Mouse (Mus musculus) hindbrain, embryonic 12.5 days (tissue): ENCODE data around the gene Fanci. TPM values are rescaled to one million over a fixed set of nuclear protein-coding genes. Genes with fewer than 3 reads are reported as not detected.

Source experiments
- ATAC-seq: fragments of 200-750 bp; cut with Nextera tagmentation; 2 replicates; pipeline ENCODE4 v1.8.0; 2017; ENCODE audit warnings: moderate TSS enrichment; ENCODE audit not compliant: low FRiP score
- H3K27ac ChIP-seq: fragments of 300-500 bp; sonication (generic); 2 replicates; pipeline ENCODE4 v1.5.1; 2016; ENCODE audit warnings: mild to moderate bottlenecking
- H3K27me3 ChIP-seq: fragments of 300-500 bp; sonication (generic); 2 replicates; pipeline ENCODE4 v1.6.1; 2016; ENCODE audit warnings: mild to moderate bottlenecking
- H3K36me3 ChIP-seq: fragments of 300-500 bp; sonication (generic); 2 replicates; pipeline ENCODE4 v1.6.1; 2016; ENCODE audit warnings: mild to moderate bottlenecking
- H3K4me1 ChIP-seq: fragments of 300-500 bp; sonication (generic); 2 replicates; pipeline ENCODE4 v1.6.1; 2016
- H3K4me2 ChIP-seq: fragments of 300-500 bp; sonication (generic); replicated peaks from 2 replicates; pipeline ENCODE4 v1.6.1; 2016; ENCODE audit warnings: mild to moderate bottlenecking
- H3K4me3 ChIP-seq: fragments of 300-500 bp; sonication (generic); 2 replicates; pipeline ENCODE4 v1.5.1; 2016; ENCODE audit warnings: mild to moderate bottlenecking
- H3K9ac ChIP-seq: fragments of 300-500 bp; sonication (generic); 2 replicates; pipeline ENCODE4 v1.6.1; 2016; ENCODE audit warnings: mild to moderate bottlenecking, moderate library complexity
- H3K9me3 ChIP-seq: fragments of 300-500 bp; sonication (generic); replicated peaks from 2 replicates; pipeline ENCODE4 v1.6.1; 2016; ENCODE audit warnings: mild to moderate bottlenecking
- WGBS: fragments of 180-500 bp; shearing (Covaris S2); methylation state at CpG from one replicate; pipeline ENCODE4 v1.1.7; 2016; 5-methylcytosine and 5-hydroxymethylcytosine counted together
- polyA plus RNA-seq: library from polyadenylated mRNA; unstranded; fragments of >200 nt; fragmentation: Nextera tagmentation; extraction: Ambion mirVana; gene quantifications from 2 replicates; pipeline ENCODE4 v1.2.1, GENCODE M21; 2016

Fanci gene
- polyA plus RNA-seq = 10.0 and 11.2 TPM in 2 replicates

DNA sequence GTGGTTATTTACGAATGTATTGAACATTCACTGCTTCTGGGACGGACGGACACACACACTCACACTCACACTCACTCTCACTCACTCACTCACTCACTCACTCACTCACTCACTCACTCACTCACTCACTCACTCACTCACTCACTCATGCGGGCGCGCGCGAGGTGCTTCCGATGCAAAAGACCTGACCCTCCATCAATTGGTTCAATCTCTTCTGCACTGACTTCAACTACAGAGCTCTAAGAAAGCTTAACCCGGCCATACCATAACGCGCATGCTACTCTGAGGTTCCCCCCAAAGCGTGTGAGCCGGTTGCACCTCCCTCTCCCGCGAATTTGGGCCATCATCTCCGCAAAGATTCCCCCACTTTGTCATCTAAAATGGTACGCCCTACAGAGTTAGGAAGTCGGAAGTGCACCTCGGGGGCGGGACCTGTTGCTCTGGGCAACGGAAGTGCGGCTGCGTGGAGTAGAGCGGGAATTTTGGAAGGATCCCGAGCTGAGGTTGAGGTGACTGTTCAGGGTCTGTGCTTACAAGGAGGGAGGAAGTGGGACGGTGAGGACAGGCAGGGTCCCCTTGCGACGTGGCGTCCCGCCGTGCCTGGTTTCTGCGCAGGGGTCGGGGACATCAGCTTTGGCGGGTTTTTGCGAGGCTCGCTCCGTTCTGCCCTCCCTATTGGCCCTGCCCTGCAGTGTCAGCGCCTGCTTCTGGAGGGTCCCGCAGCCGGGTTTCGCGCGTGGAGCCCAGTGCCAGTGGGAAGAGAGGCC, at the start of gene Fanci:
Gene Fanci, plus strand, starts transcription at position 47 of the 767 bp plus-strand sequence.
- Histone ChIP-seq H3K9ac (peak within 1 kb of the TSS; percentile 62), H3K27me3 (no peaks in the 10 kb centered on the region), H3K27ac (peak within 1 kb of the TSS; percentile 78), H3K4me1 (peaks cover 22% of the 10 kb centered on the region), H3K4me2 (peak within 1 kb of the TSS; percentile 95), H3K36me3 (no peaks in the 10 kb centered on the region), H3K4me3 (peak within 1 kb of the TSS; percentile 65), H3K9me3 (no peaks in the 10 kb centered on the region)
- peak; percentile 85 for ATAC-seq
- under 1% methylated on average over 44 of the region's 44 CpGs for WGBS

GRCm38 (mm10) chr7:79345902-79346301, 45.8 kb upstream of the Fanci start:
- Histone ChIP-seq H3K4me2 (no peak overlapping the region), H3K4me1 (no peaks in the 10 kb centered on the region; the same call in 1 of the 2 replicates), H3K9me3 (no peaks in the 10 kb centered on the region), H3K4me3 (no peak overlapping the region), H3K9ac (no peak overlapping the region), H3K36me3 (peaks cover 39% of the 10 kb centered on the region), H3K27ac (no peak overlapping the region), H3K27me3 (no peaks in the 10 kb centered on the region)
- WGBS = 60% methylated on average over 4 of the region's 4 CpGs
- ATAC-seq = no peak

DNA sequence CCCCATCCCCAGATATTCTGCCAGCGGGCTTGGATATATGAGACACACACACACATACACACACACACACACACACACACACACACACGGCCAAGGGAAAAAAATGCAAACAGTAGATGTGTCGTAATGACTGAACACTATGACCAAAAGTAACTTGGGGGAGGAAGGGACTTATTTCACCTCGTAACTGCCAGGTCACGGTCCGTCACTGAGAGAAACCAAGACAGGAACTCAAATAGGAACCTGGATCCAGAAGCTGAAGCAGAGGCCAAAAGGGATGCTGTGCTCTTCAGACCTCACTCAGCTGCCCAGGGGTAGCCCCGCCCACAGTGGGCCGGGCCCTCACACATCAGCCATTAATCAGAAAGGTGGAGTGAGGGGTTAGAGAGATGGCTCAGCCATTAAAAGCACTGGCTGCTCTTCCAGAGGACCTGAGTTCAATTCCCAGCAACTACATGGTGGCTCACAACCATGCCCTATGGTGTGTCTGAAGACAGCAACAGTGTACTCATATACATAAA, 45.1 kb upstream of the Fanci start:
- Histone ChIP-seq H3K4me2 (no peak overlapping the region), H3K27ac (no peak overlapping the region), H3K9ac (no peak overlapping the region), H3K4me1 (no peaks in the 10 kb centered on the region; the same call in 1 of the 2 replicates), H3K27me3 (no peaks in the 10 kb centered on the region), H3K36me3 (peaks cover 47% of the 10 kb centered on the region), H3K9me3 (no peaks in the 10 kb centered on the region), H3K4me3 (no peak overlapping the region)
- WGBS = 77% methylated on average over 8 of the region's 8 CpGs
- ATAC-seq = no peak

- 77% methylated on average over 13 of the region's 13 CpGs for WGBS
- H3K36me3 ChIP-seq = peaks cover 52% of the 10 kb centered on the region
Measured at GRCm38 (mm10) chr7:79347108-79347813, 44.5 kb upstream of the Fanci start.

GRCm38 (mm10) chr7:79348816-79349215, 42.9 kb upstream of the Fanci start:
- Histone ChIP-seq H3K27ac (no peak overlapping the region), H3K4me1 (no peaks in the 10 kb centered on the region; the same call in 1 of the 2 replicates), H3K4me3 (no peak overlapping the region), H3K9me3 (no peaks in the 10 kb centered on the region), H3K36me3 (peaks cover 53% of the 10 kb centered on the region), H3K9ac (no peak overlapping the region), H3K27me3 (no peaks in the 10 kb centered on the region), H3K4me2 (no peak overlapping the region)
- no peak for ATAC-seq
- 89% methylated on average over 8 of the region's 8 CpGs for WGBS

More at GRCm38 (mm10) chr7:79347108-79347813, 44.5 kb upstream of the Fanci start:
- no peak overlapping the region for H3K9ac ChIP-seq
- H3K9me3 ChIP-seq = no peaks in the 10 kb centered on the region
- no peak for ATAC-seq
- H3K27ac ChIP-seq = no peak overlapping the region
- no peak overlapping the region for H3K4me3 ChIP-seq
- no peaks in the 10 kb centered on the region; the same call in 1 of the 2 replicates for H3K4me1 ChIP-seq
- H3K27me3 ChIP-seq = no peaks in the 10 kb centered on the region
- no peak overlapping the region for H3K4me2 ChIP-seq

DNA sequence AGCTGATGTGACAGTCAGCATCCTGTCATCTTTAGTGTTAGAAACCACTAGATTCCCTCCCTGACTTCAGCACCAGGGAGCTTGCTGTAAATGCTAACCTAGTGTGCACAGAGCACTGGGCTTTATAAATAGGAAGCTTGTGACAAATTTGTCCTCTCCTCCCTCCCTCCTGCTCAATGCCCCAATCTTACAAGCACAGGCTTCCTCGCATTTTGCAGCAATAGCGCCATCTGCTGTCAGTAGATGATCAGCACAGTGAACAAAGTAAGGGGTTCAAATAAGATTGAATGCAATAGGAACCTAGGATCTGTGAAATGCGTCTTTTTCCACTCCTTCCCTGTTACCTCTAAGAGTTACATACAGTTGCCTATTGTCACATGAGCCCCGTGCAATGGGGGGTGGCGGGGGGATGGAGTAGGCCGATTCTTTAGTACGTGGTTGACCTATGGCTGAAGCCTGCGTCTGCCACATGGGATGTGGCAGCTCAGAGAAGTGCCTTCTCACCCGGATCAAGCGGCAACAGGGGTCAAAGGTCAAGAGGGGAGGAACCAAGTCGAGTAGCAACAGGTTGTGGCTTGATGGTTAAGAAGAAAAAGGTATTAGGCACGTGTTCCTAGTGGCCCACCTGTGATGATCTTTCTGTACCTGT, 41.9 kb upstream of the Fanci start:
- WGBS = 35% methylated on average over 12 of the region's 12 CpGs
- Histone ChIP-seq H3K4me1 (no peaks in the 10 kb centered on the region; the same call in 1 of the 2 replicates), H3K4me2 (no peak overlapping the region), H3K9me3 (no peaks in the 10 kb centered on the region), H3K9ac (no peak overlapping the region), H3K36me3 (peaks cover 52% of the 10 kb centered on the region), H3K4me3 (no peak overlapping the region), H3K27me3 (no peaks in the 10 kb centered on the region), H3K27ac (no peak overlapping the region)
- ATAC-seq = peak; percentile 35; the same call in 1 of the 2 replicates

DNA sequence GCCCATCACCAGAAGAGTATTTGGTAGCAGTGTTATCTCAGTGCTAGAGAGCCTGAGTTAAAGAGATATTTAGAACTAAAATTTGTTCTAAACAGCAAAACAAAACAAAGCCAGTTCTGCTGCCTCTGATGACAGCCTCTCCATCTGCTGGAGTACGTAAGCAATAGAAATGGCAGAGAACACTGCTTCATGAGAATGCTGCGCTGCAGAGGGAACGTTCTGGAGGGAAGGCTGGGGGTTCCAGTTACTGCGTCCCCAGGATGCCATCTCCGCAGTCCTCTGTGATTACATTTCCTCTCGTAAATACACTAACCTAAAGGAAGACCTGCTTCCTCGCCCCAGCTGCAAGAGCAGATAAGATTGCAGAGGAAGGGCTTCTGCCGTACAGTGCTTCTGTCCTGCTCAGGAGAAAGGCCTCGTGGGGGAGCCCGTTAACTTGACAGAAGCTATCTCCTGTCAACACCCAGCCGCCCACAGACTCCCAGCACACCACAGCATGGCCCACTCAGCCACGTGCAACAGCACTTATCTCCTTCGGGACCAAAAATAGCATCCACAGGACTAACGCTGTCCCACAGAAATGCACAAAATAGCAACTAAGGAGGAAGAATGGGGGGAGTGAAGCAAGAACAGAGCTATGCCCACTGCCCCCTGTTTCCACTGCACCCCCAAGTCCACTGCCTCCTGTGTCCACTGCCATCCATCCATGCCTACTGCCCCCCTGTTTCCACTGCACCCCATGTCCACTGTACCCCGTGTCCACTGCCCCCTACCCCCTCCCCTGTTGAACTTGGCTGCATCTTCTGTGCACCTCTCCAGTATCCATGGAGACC, 33.2 kb upstream of the Fanci start:
- no peak for ATAC-seq
- 0 out of 2 replicates have a peak overlapping the region, but pooled peaks have one; percentile 8 for H3K9ac ChIP-seq
- no peak overlapping the region for H3K4me2 ChIP-seq
- H3K36me3 ChIP-seq = peaks cover 62% of the 10 kb centered on the region
- no peaks in the 10 kb centered on the region for H3K9me3 ChIP-seq
- H3K4me1 ChIP-seq = peaks cover 30% of the 10 kb centered on the region
- H3K27me3 ChIP-seq = no peaks in the 10 kb centered on the region
- WGBS = 69% methylated on average over 15 of the region's 15 CpGs
- no peak overlapping the region for H3K27ac ChIP-seq
- no peak overlapping the region for H3K4me3 ChIP-seq

DNA sequence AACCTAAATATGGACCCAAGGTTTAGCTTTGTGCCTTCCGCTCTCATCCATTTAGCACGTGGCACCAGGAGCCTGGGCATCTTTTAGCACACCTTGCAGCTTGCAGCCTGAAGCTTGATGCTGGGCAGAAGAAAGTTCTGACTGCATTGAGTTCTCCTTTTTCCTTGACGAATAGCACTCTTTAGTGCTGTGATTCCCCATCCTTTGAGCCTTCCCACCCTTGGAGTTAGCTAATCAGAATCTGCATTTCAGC, 32.6 kb upstream of the Fanci start:
- H3K4me2 ChIP-seq = no peak overlapping the region
- 0 out of 2 replicates have a peak overlapping the region, but pooled peaks have one; percentile 8 for H3K9ac ChIP-seq
- H3K4me3 ChIP-seq = no peak overlapping the region
- H3K27me3 ChIP-seq = no peaks in the 10 kb centered on the region
- peaks cover 57% of the 10 kb centered on the region for H3K36me3 ChIP-seq
- no peaks in the 10 kb centered on the region for H3K9me3 ChIP-seq
- 77% methylated on average over 3 of the region's 3 CpGs for WGBS
- no peak for ATAC-seq
- H3K4me1 ChIP-seq = peaks cover 33% of the 10 kb centered on the region
- no peak overlapping the region for H3K27ac ChIP-seq

- 58% methylated on average over 11 of the region's 11 CpGs for WGBS
- Histone ChIP-seq H3K9ac (no peak overlapping the region), H3K4me2 (no peak overlapping the region), H3K27ac (no peak overlapping the region), H3K9me3 (no peaks in the 10 kb centered on the region), H3K4me3 (no peak overlapping the region), H3K4me1 (peaks cover 33% of the 10 kb centered on the region), H3K36me3 (peaks cover 50% of the 10 kb centered on the region), H3K27me3 (no peaks in the 10 kb centered on the region)
- no peak; the same call in 1 of the 2 replicates for ATAC-seq
Measured at GRCm38 (mm10) chr7:79360056-79360455, 31.7 kb upstream of the Fanci start.

GRCm38 (mm10) chr7:79362208-79362607, 29.5 kb upstream of the Fanci start:
- 47% methylated on average over 8 of the region's 8 CpGs for WGBS
- peak; percentile 88 for ATAC-seq
- Histone ChIP-seq H3K27me3 (no peaks in the 10 kb centered on the region), H3K9me3 (no peaks in the 10 kb centered on the region), H3K36me3 (peaks cover 40% of the 10 kb centered on the region), H3K9ac (no peak overlapping the region), H3K27ac (peak overlapping the region; percentile 68), H3K4me1 (peaks cover 33% of the 10 kb centered on the region), H3K4me3 (no peak overlapping the region), H3K4me2 (no peak overlapping the region)

DNA sequence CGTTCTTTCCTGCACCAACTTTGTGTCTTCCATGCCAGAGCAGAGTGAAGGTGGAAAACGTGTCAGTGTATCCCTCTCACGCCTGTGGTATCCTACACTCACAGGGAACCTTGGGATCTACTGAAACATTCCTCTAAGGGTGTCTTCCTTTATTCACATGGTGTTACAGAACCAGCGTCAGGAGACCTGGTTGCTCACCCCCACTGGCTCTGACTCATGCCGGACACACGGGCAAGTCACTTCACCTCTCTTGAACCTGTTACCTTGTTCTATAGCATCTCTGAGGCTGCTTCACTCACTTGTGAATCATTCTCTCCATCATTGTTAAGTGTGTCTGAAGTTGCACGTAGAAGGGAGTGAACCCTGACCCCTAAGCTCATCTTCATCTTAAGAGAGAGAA, 28.9 kb upstream of the Fanci start:
- no peak for ATAC-seq
- no peaks in the 10 kb centered on the region for H3K9me3 ChIP-seq
- peak overlapping the region; percentile 68; the same call in 1 of the 2 replicates for H3K27ac ChIP-seq
- H3K36me3 ChIP-seq = peaks cover 37% of the 10 kb centered on the region
- no peak overlapping the region for H3K4me2 ChIP-seq
- WGBS = 90% methylated on average over 7 of the region's 7 CpGs
- no peak overlapping the region for H3K4me3 ChIP-seq
- H3K4me1 ChIP-seq = peaks cover 33% of the 10 kb centered on the region
- no peak overlapping the region for H3K9ac ChIP-seq
- H3K27me3 ChIP-seq = no peaks in the 10 kb centered on the region
